Mouse (Mus musculus) forebrain, embryonic 16.5 days (tissue): ENCODE measurements at regions not wholly inside any gene's neighbourhood (a gene's known extent, or its start where the extent isn't known, plus 50 kb on each side); places are given as distances from the start of the nearest gene placed in this dataset.

Experiments used
- ATAC-seq: fragments of 200-750 bp; cut with Nextera tagmentation; 2 replicates; pipeline ENCODE4 v1.8.0; 2017; ENCODE audit warnings: mild to moderate bottlenecking, moderate library complexity
- H3K27ac ChIP-seq: fragments of 300-500 bp; sonication (generic); 2 replicates; pipeline ENCODE4 v1.5.1; 2014; ENCODE audit warnings: low read length, control low read depth
- H3K27me3 ChIP-seq: fragments of 300-500 bp; sonication (generic); replicated peaks from 2 replicates; pipeline ENCODE4 v1.6.1; 2014; ENCODE audit warnings: low read length; ENCODE audit not compliant: control insufficient read depth, insufficient read depth
- H3K36me3 ChIP-seq: fragments of 300-500 bp; sonication (generic); 2 replicates; pipeline ENCODE4 v1.6.1; 2014; ENCODE audit not compliant: control insufficient read depth, insufficient read depth
- H3K4me1 ChIP-seq: fragments of 300-500 bp; sonication (generic); replicated peaks from 2 replicates; pipeline ENCODE4 v1.6.1; 2014; ENCODE audit warnings: low read length; ENCODE audit not compliant: control insufficient read depth, insufficient read depth
- H3K4me2 ChIP-seq: fragments of 300-500 bp; sonication (generic); 2 replicates; pipeline ENCODE4 v1.6.1; 2014; ENCODE audit warnings: mild to moderate bottlenecking, low read length, control low read depth
- H3K4me3 ChIP-seq: fragments of 300-500 bp; sonication (generic); replicated peaks from 2 replicates; pipeline ENCODE4 v1.5.1; 2014; ENCODE audit warnings: mild to moderate bottlenecking, low read length, control low read depth
- H3K9ac ChIP-seq: fragments of 300-500 bp; sonication (generic); replicated peaks from 2 replicates; pipeline ENCODE4 v1.6.1; 2014; ENCODE audit warnings: low read depth, low read length, control low read depth
- H3K9me3 ChIP-seq: fragments of 300-500 bp; sonication (generic); 2 replicates; pipeline ENCODE4 v1.6.1; 2016; ENCODE audit warnings: low read length; ENCODE audit not compliant: control insufficient read depth
- WGBS: fragments of 180-500 bp; shearing (Covaris S2); extraction: QIAGEN DNeasy Blood & Tissue Kit; methylation state at CpG from one replicate; pipeline ENCODE4 v1.1.7; 2014; 5-methylcytosine and 5-hydroxymethylcytosine counted together

DNA sequence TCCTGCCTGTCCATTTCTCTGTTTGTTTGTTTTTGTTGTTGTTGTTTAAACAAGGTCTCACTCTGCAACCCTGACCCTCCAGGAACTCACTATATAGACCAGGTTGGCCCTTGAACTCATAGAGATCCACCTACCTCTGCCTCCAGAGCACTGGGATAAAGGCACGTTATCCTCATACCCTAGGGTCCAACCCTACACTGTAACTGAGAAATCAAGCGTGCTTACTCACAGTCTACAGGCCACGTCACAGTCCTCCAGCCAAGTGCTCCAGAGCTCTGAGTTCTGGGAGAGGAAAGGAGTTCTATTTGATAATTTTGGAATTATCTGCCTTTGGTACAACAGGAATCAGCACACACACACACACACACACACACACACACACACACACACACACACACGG is 76.6 kb upstream of the Hes1 start:
- Histone ChIP-seq H3K27me3 (no peaks in the 10 kb centered on the region), H3K9ac (no peak overlapping the region), H3K36me3 (no peaks in the 10 kb centered on the region), H3K4me3 (no peak overlapping the region), H3K27ac (no peak overlapping the region), H3K4me1 (no peaks in the 10 kb centered on the region), H3K4me2 (no peak overlapping the region), H3K9me3 (no peaks in the 10 kb centered on the region)
- no peak for ATAC-seq
- WGBS = 86% methylated on average over 4 of the region's 4 CpGs

DNA sequence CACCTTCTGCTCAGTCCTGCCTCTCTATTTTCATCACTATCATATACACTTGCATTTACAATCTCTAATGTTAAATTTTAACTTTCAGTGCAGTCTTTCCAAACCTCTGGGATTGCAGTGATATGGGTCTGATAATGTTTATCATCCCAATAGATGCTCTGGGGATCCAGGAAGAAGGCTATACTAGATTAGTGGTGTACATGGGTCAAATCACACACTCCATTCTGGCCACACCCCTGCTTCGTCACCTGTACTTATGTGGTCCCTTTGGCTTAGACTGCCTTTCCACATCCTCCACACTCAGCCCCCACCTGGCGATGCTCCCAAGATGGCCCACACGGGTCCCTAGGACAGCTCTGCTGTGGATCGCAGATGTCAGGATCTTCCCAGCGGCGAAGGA is 76.2 kb upstream of the Hes1 start:
- no peak for ATAC-seq
- H3K4me3 ChIP-seq = no peak overlapping the region
- no peaks in the 10 kb centered on the region for H3K9me3 ChIP-seq
- no peaks in the 10 kb centered on the region for H3K36me3 ChIP-seq
- no peak overlapping the region for H3K9ac ChIP-seq
- H3K4me2 ChIP-seq = no peak overlapping the region
- WGBS = 97% methylated on average over 6 of the region's 6 CpGs
- no peak overlapping the region for H3K27ac ChIP-seq
- no peaks in the 10 kb centered on the region for H3K4me1 ChIP-seq
- no peaks in the 10 kb centered on the region for H3K27me3 ChIP-seq

GRCm38 (mm10) chr16:29989308-29989707 is 74.9 kb upstream of the Hes1 start:
- no peaks in the 10 kb centered on the region for H3K9me3 ChIP-seq
- H3K4me1 ChIP-seq = peaks cover 9% of the 10 kb centered on the region
- ATAC-seq = no peak
- H3K27ac ChIP-seq = no peak overlapping the region
- H3K9ac ChIP-seq = no peak overlapping the region
- no peak overlapping the region for H3K4me2 ChIP-seq
- no peaks in the 10 kb centered on the region for H3K36me3 ChIP-seq
- no peaks in the 10 kb centered on the region for H3K27me3 ChIP-seq
- WGBS = 36% methylated on average over 1 of the region's 1 CpGs
- H3K4me3 ChIP-seq = no peak overlapping the region

DNA sequence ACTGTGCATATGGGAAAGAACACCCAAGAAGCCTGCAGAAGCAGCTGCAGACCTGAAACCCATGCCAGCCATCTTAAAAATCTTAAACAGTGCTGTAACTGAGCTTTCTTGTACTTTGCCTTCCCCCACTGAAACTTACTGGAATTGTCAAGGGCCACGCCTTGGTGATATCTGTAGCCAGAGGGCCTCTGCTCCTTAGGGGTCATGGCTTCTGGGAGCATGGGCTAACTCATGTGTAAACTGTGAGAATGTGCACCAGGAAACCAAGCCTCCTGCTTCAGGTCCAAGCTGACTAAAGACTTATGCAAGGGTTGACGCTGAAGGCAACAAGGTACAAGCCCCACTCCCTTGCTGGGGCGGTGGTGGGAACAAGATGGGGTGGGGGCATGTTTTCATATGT is 73.8 kb upstream of the Hes1 start:
- H3K4me3 ChIP-seq = no peak overlapping the region
- WGBS = 82% methylated on average over 3 of the region's 3 CpGs
- no peaks in the 10 kb centered on the region for H3K9me3 ChIP-seq
- no peak overlapping the region for H3K9ac ChIP-seq
- peaks cover 9% of the 10 kb centered on the region for H3K4me1 ChIP-seq
- H3K27me3 ChIP-seq = no peaks in the 10 kb centered on the region
- H3K36me3 ChIP-seq = no peaks in the 10 kb centered on the region
- no peak for ATAC-seq
- H3K4me2 ChIP-seq = no peak overlapping the region
- no peak overlapping the region for H3K27ac ChIP-seq

DNA sequence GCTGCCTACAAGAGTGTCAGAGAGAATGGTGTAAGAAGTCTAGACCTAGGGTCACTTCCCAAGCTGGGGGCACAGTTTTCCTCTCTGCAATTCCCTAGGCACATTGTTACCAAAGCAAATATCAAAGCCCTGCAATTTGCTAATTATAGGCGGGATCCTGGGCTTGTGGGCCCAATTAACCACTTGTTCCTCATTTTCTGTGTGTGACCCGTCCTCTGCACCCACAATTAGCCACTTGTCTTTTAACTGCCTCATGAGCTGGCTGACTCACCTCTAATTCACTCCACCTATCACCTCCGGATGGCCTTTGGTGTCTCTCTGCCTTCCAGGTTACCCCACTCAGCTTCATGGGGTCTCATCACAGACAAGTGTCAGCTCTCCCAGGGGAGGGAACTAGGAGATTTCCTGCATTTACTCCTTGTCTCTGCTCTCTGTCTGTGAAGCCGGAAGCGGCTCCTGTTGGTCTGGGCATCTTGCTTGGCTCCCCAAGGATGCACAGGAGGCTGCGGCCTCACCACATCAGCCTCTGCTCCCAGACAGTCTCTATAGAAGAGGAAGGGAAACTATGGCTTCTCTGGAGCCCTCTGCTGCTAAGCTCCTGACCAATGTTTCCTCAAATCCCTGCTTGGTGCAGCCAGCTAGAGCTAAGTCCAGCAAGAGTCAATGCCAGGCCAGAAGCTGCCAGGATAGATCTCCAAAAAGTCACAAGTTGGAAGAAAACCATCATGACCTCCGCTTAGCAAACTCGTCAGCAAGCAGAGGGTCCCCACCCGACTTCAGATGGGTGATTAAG is 73.2 kb upstream of the Hes1 start:
- no peak overlapping the region for H3K4me3 ChIP-seq
- peaks cover 9% of the 10 kb centered on the region for H3K4me1 ChIP-seq
- H3K4me2 ChIP-seq = no peak overlapping the region
- H3K9ac ChIP-seq = no peak overlapping the region
- no peaks in the 10 kb centered on the region for H3K27me3 ChIP-seq
- H3K36me3 ChIP-seq = no peaks in the 10 kb centered on the region
- no peak for ATAC-seq
- H3K9me3 ChIP-seq = no peaks in the 10 kb centered on the region
- 67% methylated on average over 9 of the region's 9 CpGs for WGBS
- no peak overlapping the region for H3K27ac ChIP-seq

GRCm38 (mm10) chr16:29991876-29992380 is 72.3 kb upstream of the Hes1 start:
- no peak overlapping the region for H3K27ac ChIP-seq
- H3K36me3 ChIP-seq = no peaks in the 10 kb centered on the region
- peaks cover 9% of the 10 kb centered on the region for H3K4me1 ChIP-seq
- no peaks in the 10 kb centered on the region for H3K27me3 ChIP-seq
- H3K9me3 ChIP-seq = no peaks in the 10 kb centered on the region
- no peak overlapping the region for H3K9ac ChIP-seq
- no peak for ATAC-seq
- WGBS = 84% methylated on average over 8 of the region's 8 CpGs
- no peak overlapping the region for H3K4me2 ChIP-seq
- no peak overlapping the region for H3K4me3 ChIP-seq

GRCm38 (mm10) chr16:29993111-29993510 is 71.1 kb upstream of the Hes1 start:
- peaks cover 9% of the 10 kb centered on the region for H3K4me1 ChIP-seq
- WGBS = 70% methylated on average over 7 of the region's 7 CpGs
- H3K36me3 ChIP-seq = no peaks in the 10 kb centered on the region
- ATAC-seq = no peak
- H3K27me3 ChIP-seq = no peaks in the 10 kb centered on the region
- H3K27ac ChIP-seq = no peak overlapping the region
- H3K9ac ChIP-seq = no peak overlapping the region
- no peak overlapping the region for H3K4me2 ChIP-seq
- H3K4me3 ChIP-seq = no peak overlapping the region
- H3K9me3 ChIP-seq = no peaks in the 10 kb centered on the region

GRCm38 (mm10) chr16:29993535-29993934 is 70.6 kb upstream of the Hes1 start:
- WGBS = 28% methylated on average over 6 of the region's 6 CpGs
- peaks cover 9% of the 10 kb centered on the region for H3K4me1 ChIP-seq
- no peak overlapping the region for H3K27ac ChIP-seq
- no peak overlapping the region for H3K9ac ChIP-seq
- H3K27me3 ChIP-seq = no peaks in the 10 kb centered on the region
- no peaks in the 10 kb centered on the region for H3K9me3 ChIP-seq
- 0 out of 2 replicates have a peak, but pooled peaks have one; percentile 4 for ATAC-seq
- H3K4me3 ChIP-seq = no peak overlapping the region
- no peaks in the 10 kb centered on the region for H3K36me3 ChIP-seq
- no peak overlapping the region for H3K4me2 ChIP-seq

DNA sequence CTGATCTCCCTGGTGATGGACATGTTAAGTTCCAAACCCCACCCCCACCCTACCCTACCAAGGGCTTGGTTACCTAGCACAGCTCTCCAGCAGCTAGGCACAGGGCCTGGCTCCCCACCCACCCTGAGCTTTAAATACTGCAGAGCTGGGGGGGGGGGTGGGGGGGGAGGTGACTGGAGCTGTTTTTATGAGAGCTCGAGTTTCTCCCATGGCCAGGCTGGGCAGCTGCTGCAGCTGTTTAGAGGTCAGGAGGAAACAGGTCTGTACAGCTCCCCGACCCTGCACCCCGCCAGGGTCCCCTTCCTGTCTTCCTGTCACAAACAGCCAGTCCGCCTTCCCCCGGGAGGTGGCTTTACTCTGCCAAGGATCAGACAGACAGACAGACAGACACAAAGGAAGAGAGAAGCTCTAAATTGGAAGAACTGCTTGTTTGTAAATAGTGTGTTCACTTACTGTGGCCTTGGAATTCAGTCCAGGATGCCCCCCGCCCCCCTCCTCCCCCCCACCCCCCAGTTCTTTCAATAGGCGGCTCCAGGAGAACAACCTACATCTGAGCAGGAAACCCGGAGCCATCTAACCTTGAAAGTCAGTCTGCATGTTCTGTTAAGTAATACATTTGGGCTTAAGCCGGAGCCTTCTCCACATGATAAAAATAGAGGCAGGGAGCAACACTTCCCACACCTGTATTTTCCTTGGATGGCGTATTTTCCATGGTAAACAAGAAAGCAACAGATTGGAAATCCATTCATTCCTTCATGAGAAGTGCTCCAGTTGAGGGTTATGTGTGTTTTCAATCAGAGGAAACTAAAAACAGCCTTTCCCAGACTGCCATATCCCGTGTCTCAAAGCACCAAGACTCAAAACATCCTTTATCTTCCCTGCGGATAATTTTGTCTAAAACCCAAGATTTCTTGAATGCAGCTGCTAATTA is 67.8 kb upstream of the Hes1 start:
- Histone ChIP-seq H3K9ac (no peak overlapping the region), H3K27me3 (no peaks in the 10 kb centered on the region), H3K4me2 (no peak overlapping the region), H3K4me1 (peaks cover 9% of the 10 kb centered on the region), H3K36me3 (no peaks in the 10 kb centered on the region), H3K9me3 (no peaks in the 10 kb centered on the region), H3K4me3 (no peak overlapping the region), H3K27ac (no peak overlapping the region)
- 38% methylated on average over 12 of the region's 12 CpGs for WGBS
- no peak for ATAC-seq
